Mouse (Mus musculus) midbrain, embryonic 14.5 days (tissue): ENCODE measurements around the gene Rnf220. TPM values are rescaled to one million over a fixed set of nuclear protein-coding genes. Genes with fewer than 3 reads are reported as not detected.

Experiments used
- ATAC-seq: fragments of 200-750 bp; cut with Nextera tagmentation; 2 replicates; pipeline ENCODE4 v1.8.0; 2017; ENCODE audit warnings: moderate number of reproducible peaks, moderate library complexity; ENCODE audit not compliant: low FRiP score, low TSS enrichment
- DNase-seq: peaks from one replicate; pipeline ENCODE4 v3.0.0-alpha.2; 2015
- H3K27ac ChIP-seq: fragments of 300-500 bp; sonication (generic); replicated peaks from 2 replicates; pipeline ENCODE4 v1.5.1; 2014; ENCODE audit warnings: mild to moderate bottlenecking, low read depth, low read length, moderate library complexity
- H3K27me3 ChIP-seq: fragments of 300-500 bp; sonication (generic); 2 replicates; pipeline ENCODE4 v1.6.1; 2014; ENCODE audit warnings: low read length, control low read depth, mixed read lengths; ENCODE audit not compliant: control insufficient read depth, insufficient read depth
- H3K36me3 ChIP-seq: fragments of 300-500 bp; sonication (generic); 2 replicates; pipeline ENCODE4 v1.6.1; 2014; ENCODE audit warnings: low read length, control low read depth; ENCODE audit not compliant: control insufficient read depth, insufficient read depth
- H3K4me1 ChIP-seq: fragments of 300-500 bp; sonication (generic); 2 replicates; pipeline ENCODE4 v1.6.1; 2014; ENCODE audit warnings: mild to moderate bottlenecking, antibody characterized with exemption, low read length, control low read depth; ENCODE audit not compliant: control insufficient read depth, insufficient read depth
- H3K4me2 ChIP-seq: fragments of 300-500 bp; sonication (generic); 2 replicates; pipeline ENCODE4 v1.6.1; 2014; ENCODE audit warnings: mild to moderate bottlenecking, low read length, moderate library complexity
- H3K4me3 ChIP-seq: fragments of 300-500 bp; sonication (generic); replicated peaks from 2 replicates; pipeline ENCODE4 v1.5.1; 2014; ENCODE audit warnings: low read depth, low read length
- H3K9ac ChIP-seq: fragments of 300-500 bp; sonication (generic); replicated peaks from 2 replicates; pipeline ENCODE4 v1.6.1; 2014; ENCODE audit warnings: mild to moderate bottlenecking, low read length, moderate library complexity
- H3K9me3 ChIP-seq: fragments of 300-500 bp; sonication (generic); 2 replicates; pipeline ENCODE4 v1.6.1; 2016; ENCODE audit warnings: low read length, control low read depth, mixed read lengths; ENCODE audit not compliant: control insufficient read depth
- WGBS: fragments of 180-500 bp; shearing (Covaris S2); extraction: QIAGEN DNeasy Blood & Tissue Kit; methylation state at CpG from one replicate; pipeline ENCODE4 v1.1.7; 2014; 5-methylcytosine and 5-hydroxymethylcytosine counted together
- polyA plus RNA-seq: library from polyadenylated mRNA; unstranded; fragments of >200 nt; fragmentation: Nextera tagmentation; extraction: Ambion mirVana; gene quantifications from 2 replicates; pipeline ENCODE4 v1.2.1, GENCODE M21; 2014

Gene Rnf220
- polyA plus RNA-seq, 1 experiment from 2014 or later, result 103 TPM

DNA sequence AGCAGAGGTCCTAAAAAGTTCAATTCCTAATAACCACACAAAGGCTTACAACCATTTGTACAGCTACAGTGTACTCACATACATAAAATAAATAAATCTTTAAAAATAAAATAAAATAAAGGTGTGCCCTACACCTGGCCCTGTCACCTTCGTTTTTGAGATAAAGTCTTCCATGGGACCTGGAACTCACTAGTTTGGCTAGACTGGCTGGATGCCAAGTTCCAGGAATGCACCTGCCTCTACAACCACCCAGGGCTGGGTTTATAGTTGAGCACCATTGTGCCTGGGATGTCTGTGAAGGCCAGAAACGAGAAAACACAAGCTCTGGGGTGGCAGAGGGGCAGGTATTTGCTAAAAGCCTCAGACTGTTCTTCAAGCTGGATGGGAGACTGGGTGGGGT is 257.7 kb downstream of the Rnf220 start:
- Histone ChIP-seq H3K36me3 (no peaks in the 10 kb centered on the region), H3K9ac (no peak overlapping the region), H3K4me1 (no peaks in the 10 kb centered on the region), H3K4me3 (no peak overlapping the region), H3K27ac (no peak overlapping the region), H3K27me3 (no peaks in the 10 kb centered on the region), H3K4me2 (no peak overlapping the region), H3K9me3 (no peaks in the 10 kb centered on the region)
- no peak for DNase-seq
- WGBS, result 62% methylated on average over 2 of the region's 2 CpGs
- no peak for ATAC-seq

DNA sequence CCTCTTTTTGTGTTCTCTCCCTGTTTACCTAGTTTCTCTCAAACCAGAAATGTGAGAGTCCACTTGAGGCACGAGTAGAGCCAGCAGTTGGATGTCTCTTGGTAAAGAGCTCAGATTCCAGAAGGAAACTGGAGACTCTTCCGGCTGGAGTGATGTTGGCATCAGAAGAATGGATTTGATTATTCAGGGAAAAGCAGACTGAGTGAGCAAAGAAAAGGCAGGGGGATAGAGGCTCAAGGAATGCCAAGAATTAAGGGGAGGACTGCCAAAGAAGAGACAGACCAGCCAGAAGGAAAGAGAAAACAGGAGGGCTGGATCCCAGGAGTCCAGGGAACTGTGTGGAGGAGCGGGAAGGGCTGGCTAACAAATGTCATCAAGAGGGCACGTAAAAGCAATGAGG is 261.0 kb downstream of the Rnf220 start:
- H3K36me3 ChIP-seq, result no peaks in the 10 kb centered on the region
- WGBS, result 68% methylated on average over 4 of the region's 4 CpGs
- DNase-seq, result no peak

DNA sequence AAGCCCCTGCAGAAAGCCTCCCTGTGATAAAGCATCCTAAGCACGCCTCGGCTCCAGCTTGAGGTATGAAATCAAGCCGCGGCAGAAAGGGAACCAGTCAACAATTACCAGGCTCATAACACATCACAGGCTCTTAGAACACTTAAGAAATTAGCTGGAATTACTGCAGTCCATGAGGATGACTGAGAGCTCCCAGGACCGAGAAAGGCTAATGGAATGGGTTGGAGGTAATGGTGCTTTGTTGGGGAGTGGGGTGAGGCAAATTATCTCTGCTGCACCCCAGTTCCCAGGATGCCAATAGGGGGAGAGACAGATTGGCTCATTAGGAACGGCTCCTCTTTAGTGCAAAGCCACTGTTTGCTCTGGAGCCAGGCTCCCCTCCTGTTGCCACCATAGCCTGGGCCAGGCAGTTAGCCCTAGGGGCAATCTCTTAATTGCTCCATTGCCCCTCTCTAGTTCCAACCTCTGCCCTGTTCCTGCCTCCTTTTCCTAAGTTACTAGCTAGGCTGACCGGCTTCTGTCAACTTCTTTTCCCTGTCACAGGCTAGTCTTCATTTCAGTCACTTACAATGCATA is 262.6 kb downstream of the Rnf220 start:
- Histone ChIP-seq H3K4me2 (no peak overlapping the region), H3K9me3 (no peaks in the 10 kb centered on the region), H3K36me3 (no peaks in the 10 kb centered on the region), H3K27me3 (no peaks in the 10 kb centered on the region), H3K27ac (no peak overlapping the region), H3K4me3 (no peak overlapping the region), H3K9ac (no peak overlapping the region), H3K4me1 (no peaks in the 10 kb centered on the region)
- 77% methylated on average over 7 of the region's 7 CpGs for WGBS
- ATAC-seq (no peak), DNase-seq (no peak)

More for the DNA sequence above, 261.0 kb downstream of the Rnf220 start:
- no peak overlapping the region for H3K4me2 ChIP-seq
- no peak overlapping the region for H3K9ac ChIP-seq
- no peaks in the 10 kb centered on the region for H3K4me1 ChIP-seq
- ATAC-seq, result no peak
- no peaks in the 10 kb centered on the region for H3K9me3 ChIP-seq
- no peak overlapping the region for H3K4me3 ChIP-seq
- no peaks in the 10 kb centered on the region for H3K27me3 ChIP-seq
- no peak overlapping the region for H3K27ac ChIP-seq

DNA sequence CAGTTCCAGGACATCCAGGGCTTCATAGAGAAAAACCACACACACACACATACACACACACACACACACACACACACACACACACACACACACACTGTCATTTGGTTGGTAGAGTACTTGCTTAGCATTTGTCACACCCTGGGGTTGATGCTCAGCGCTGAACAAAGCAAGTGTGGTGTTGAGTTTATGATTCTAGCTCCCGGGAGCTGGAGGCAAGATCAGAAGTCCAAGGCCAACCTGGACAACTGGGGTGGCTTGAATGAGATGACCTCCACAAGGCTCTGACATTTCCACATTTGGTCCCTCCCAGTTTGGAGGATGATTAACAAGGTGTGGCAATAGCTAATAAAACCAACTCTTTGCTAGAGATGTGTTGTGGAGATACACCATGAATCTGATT is 265.6 kb downstream of the Rnf220 start:
- WGBS, result 85% methylated on average over 2 of the region's 2 CpGs

DNA sequence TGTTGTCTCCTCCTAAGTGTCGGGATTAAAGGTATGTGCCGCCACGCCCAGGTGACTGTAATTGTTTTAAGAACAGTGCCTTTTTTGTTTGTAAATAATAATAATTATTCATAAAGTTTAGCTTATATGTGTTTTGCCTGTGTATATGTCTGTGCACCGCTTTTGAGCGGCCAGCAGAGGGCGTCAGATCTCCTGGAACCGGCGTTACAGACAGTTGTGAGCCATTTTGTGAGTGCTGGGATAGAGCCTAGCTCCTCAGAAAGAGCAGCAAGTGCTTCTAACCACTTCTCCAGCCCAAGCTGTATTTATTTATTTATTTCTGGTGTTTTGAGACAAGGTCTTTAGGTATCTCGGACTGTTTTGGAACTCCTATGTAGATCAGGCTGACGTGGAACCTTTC is 266.5 kb downstream of the Rnf220 start:
- Histone ChIP-seq H3K36me3 (no peaks in the 10 kb centered on the region), H3K27ac (no peak overlapping the region), H3K27me3 (no peaks in the 10 kb centered on the region), H3K4me2 (no peak overlapping the region), H3K4me3 (no peak overlapping the region), H3K4me1 (no peaks in the 10 kb centered on the region), H3K9ac (no peak overlapping the region), H3K9me3 (no peaks in the 10 kb centered on the region)
- ATAC-seq, result no peak
- WGBS, result 49% methylated on average over 10 of the region's 10 CpGs
- no peak for DNase-seq

More for the DNA sequence above, 265.6 kb downstream of the Rnf220 start:
- Histone ChIP-seq H3K9me3 (no peaks in the 10 kb centered on the region), H3K4me2 (no peak overlapping the region), H3K36me3 (no peaks in the 10 kb centered on the region), H3K27ac (no peak overlapping the region), H3K27me3 (no peaks in the 10 kb centered on the region), H3K4me1 (no peaks in the 10 kb centered on the region), H3K4me3 (no peak overlapping the region), H3K9ac (no peak overlapping the region)
- no peak for DNase-seq
- ATAC-seq, result no peak

DNA sequence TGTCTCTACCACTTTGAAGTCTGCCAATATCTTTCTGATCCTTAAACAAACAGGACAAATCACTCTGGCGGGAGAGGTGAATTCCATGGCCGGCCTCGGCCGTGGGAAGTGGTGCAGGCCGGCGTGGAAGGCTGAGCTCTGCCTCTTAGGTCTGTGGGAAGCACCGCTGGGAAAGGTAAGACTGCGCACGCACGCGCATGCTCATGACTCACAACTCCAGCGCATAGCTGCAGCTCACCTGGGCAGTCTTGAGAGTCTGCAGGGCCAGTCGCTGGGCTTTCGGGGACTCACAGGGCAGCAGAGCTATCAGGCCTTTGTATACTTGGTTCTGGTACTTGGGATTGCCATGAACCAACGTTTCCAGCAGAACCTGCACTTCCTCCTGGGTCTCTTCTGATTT is 267.3 kb downstream of the Rnf220 start:
- H3K9me3 ChIP-seq, result no peaks in the 10 kb centered on the region
- WGBS, result 72% methylated on average over 15 of the region's 15 CpGs
- no peak overlapping the region for H3K4me2 ChIP-seq
- no peaks in the 10 kb centered on the region for H3K36me3 ChIP-seq
- ATAC-seq (no peak), DNase-seq (no peak)
- no peaks in the 10 kb centered on the region for H3K4me1 ChIP-seq
- no peak overlapping the region for H3K27ac ChIP-seq
- H3K9ac ChIP-seq, result no peak overlapping the region
- H3K27me3 ChIP-seq, result no peaks in the 10 kb centered on the region
- H3K4me3 ChIP-seq, result no peak overlapping the region

DNA sequence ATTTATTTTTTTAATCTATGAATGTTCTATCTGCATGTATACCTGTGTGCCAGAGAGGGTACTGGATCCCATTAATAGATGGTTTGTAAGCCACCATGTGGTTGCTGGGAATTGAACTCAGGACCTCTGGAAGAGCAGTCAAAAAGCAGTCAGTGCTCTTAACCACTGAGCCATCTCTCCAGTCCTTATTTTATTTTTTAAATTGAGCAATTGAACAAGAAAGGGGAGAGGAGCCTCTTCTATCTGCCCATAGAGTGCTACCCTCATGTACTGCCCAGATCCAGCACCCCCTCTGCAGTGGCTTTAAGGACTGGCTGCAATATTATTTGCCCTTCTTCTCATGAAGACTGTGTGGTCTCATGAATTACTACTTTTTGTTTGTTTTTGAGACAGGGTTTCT is 271.6 kb downstream of the Rnf220 start:
- no peak overlapping the region for H3K4me3 ChIP-seq
- no peaks in the 10 kb centered on the region for H3K4me1 ChIP-seq
- DNase-seq, result no peak
- H3K4me2 ChIP-seq, result no peak overlapping the region
- H3K27me3 ChIP-seq, result no peaks in the 10 kb centered on the region
- no peaks in the 10 kb centered on the region for H3K9me3 ChIP-seq
- no peaks in the 10 kb centered on the region for H3K36me3 ChIP-seq
- no peak overlapping the region for H3K27ac ChIP-seq
- H3K9ac ChIP-seq, result no peak overlapping the region
- no peak for ATAC-seq

DNA sequence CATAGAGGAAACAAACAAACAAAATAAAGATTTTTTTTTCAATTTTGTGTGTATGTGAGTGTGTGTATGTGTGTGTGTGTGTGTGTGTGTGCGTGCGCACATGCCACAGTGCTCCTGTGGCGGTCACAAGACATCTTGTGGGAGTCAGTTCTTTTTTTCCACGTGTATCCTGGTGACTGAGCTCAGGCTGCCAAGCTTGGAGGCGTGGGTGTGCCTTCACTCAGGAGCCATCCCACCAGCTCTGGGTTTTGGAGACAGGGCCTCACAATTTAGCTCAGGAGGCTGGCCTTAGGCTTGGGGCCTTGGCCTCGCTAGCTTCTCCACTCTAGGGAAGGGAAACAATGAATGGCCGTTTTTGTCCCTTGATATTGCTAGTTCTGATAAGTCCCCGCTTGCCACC is 272.7 kb downstream of the Rnf220 start:
- Histone ChIP-seq H3K4me3 (no peak overlapping the region), H3K36me3 (no peaks in the 10 kb centered on the region), H3K9me3 (no peaks in the 10 kb centered on the region), H3K27me3 (no peaks in the 10 kb centered on the region), H3K27ac (no peak overlapping the region), H3K4me2 (no peak overlapping the region), H3K9ac (no peak overlapping the region), H3K4me1 (no peaks in the 10 kb centered on the region)
- 78% methylated on average over 8 of the region's 8 CpGs for WGBS
- ATAC-seq (no peak), DNase-seq (no peak)

DNA sequence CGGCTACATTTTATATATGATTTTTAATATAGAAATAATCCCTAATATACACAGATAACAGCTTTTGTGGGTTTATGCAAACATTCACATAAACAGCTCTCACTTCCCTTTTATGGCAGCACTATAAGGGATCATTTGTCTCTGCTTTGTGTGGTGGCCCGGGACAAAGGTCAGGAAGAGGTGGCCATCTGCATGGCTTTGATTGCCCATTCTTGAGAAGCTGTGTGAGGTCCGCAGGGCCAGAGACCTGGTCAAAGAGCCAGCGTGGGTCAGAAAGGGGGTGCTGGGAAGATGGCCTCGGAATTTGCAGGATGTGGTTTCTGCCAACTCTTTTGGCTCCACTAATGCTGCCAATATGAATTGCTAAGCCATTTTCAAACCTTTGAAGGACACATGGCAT is 273.9 kb downstream of the Rnf220 start:
- 71% methylated on average over 5 of the region's 5 CpGs for WGBS
- no peak overlapping the region for H3K9ac ChIP-seq
- ATAC-seq, result no peak
- H3K27ac ChIP-seq, result no peak overlapping the region
- no peak for DNase-seq
- H3K36me3 ChIP-seq, result no peaks in the 10 kb centered on the region
- H3K9me3 ChIP-seq, result no peaks in the 10 kb centered on the region
- no peaks in the 10 kb centered on the region for H3K4me1 ChIP-seq
- H3K4me2 ChIP-seq, result no peak overlapping the region
- no peaks in the 10 kb centered on the region for H3K27me3 ChIP-seq
- H3K4me3 ChIP-seq, result no peak overlapping the region
